ENCODE assay signal across 8 mouse cellular contexts in genomic region chr11:121259160-121260100, GRCm38 (mm10). TPM values are rescaled to one million over a fixed set of nuclear protein-coding genes. Genes with fewer than 3 reads are reported as not detected.
DNase-seq lines count a peak whose midpoint lies in the region; ATAC-seq and TF ChIP-seq lines count a peak whose summit lies in the region.

Foxk2 (plus strand) TSS chr11:121259990.

- H3K4me2 ChIP-seq in forebrain, embryonic 15.5 days (replicated peaks) = peak within 1 kb of the TSS; percentile 94
- H3K4me2 ChIP-seq in lung, embryonic 14.5 days = peak within 1 kb of the TSS; percentile 97

- H3K4me1 ChIP-seq in forebrain, embryonic 15.5 days = peaks cover 33% of the 10 kb centered on the region
- H3K4me1 ChIP-seq in lung, embryonic 14.5 days (ENCODE audit: insufficient read depth) = peaks cover 7% of the 10 kb centered on the region; the same call in 1 of the 2 replicates
- peaks cover 9% of the 10 kb centered on the region for H3K4me1 ChIP-seq in olfactory bulb, adult 2 months (ENCODE audit: control insufficient read depth, insufficient read depth, low read length)
- peaks cover 9% of the 10 kb centered on the region for H3K4me1 ChIP-seq in thymus, adult 2 months (replicated peaks; ENCODE audit: control insufficient read depth, insufficient read depth, low read length)

- peak within 1 kb of the TSS; percentile 97 for H3K27ac ChIP-seq in forebrain, embryonic 15.5 days (replicated peaks)
- H3K27ac ChIP-seq in layer of hippocampus, adult 2 months = peak within 1 kb of the TSS; percentile 95
- H3K27ac ChIP-seq in lung, embryonic 14.5 days (ENCODE audit: low read depth) = peak within 1 kb of the TSS; percentile 79
- peak within 1 kb of the TSS; percentile 93 for H3K27ac ChIP-seq in olfactory bulb, adult 2 months (ENCODE audit: insufficient read depth, low read depth, low read length)
- peak within 1 kb of the TSS; percentile 26; the same call in 1 of the 2 replicates for H3K27ac ChIP-seq in thymus, adult 2 months (ENCODE audit: control insufficient read depth, insufficient read depth, low read length)

- H3K9me3 ChIP-seq in forebrain, embryonic 15.5 days = no peaks in the 10 kb centered on the region
- H3K9me3 ChIP-seq in lung, embryonic 14.5 days (ENCODE audit: low read depth, low read length) = no peaks in the 10 kb centered on the region

- WGBS in forebrain, embryonic 15.5 days = under 1% methylated on average over 79 of the region's 91 CpGs
- WGBS in lung, embryonic 14.5 days = under 1% methylated on average over 91 of the region's 91 CpGs
- WGBS in olfactory bulb, adult 2 months = 3% methylated on average over 91 of the region's 91 CpGs
- WGBS in thymus, adult 2 months = 3% methylated on average over 79 of the region's 91 CpGs

- peak within 1 kb of the TSS; percentile 97 for H3K9ac ChIP-seq in forebrain, embryonic 15.5 days (replicated peaks)
- peak within 1 kb of the TSS; percentile 97 for H3K9ac ChIP-seq in lung, embryonic 14.5 days

- H3K36me3 ChIP-seq in forebrain, embryonic 15.5 days = peaks cover 28% of the 10 kb centered on the region
- peaks cover 43% of the 10 kb centered on the region for H3K36me3 ChIP-seq in lung, embryonic 14.5 days (ENCODE audit: insufficient read depth)
- peaks cover 10% of the 10 kb centered on the region; the same call in 1 of the 2 replicates for H3K36me3 ChIP-seq in thymus, adult 2 months (ENCODE audit: control insufficient read depth, insufficient read depth, low read length)

- ATAC-seq in forebrain, embryonic 15.5 days (replicated peaks) = peak; percentile 98
- ATAC-seq in lung, embryonic 14.5 days (ENCODE audit: insufficient read depth) = peak; percentile 99

- TF ChIP-seq CTCF in layer of hippocampus, adult 2 months (conservative IDR thresholded peaks at IDR 0.05) = no peak
- no peak for TF ChIP-seq CTCF in lung, embryonic 14.5 days (IDR thresholded peaks at IDR 0.05; ENCODE audit: low read depth)
- no peak for TF ChIP-seq CTCF in olfactory bulb, adult 2 months (IDR thresholded peaks at IDR 0.05; ENCODE audit: insufficient read depth, low read depth, low read length)
- TF ChIP-seq CTCF in thymus, adult 2 months (IDR thresholded peaks at IDR 0.05; ENCODE audit: borderline replicate concordance, control insufficient read depth, extremely low read depth, insufficient read depth, low read length, poor library complexity) = 0 out of 2 replicates have a peak, but pooled peaks have one; percentile 14

- TF ChIP-seq POLR2A in olfactory bulb, adult 2 months (IDR thresholded peaks at IDR 0.05; ENCODE audit: insufficient read depth, low read depth, low read length) = peak; percentile 75; the same call in 1 of the 2 replicates
- TF ChIP-seq POLR2A in thymus, adult 2 months (IDR thresholded peaks at IDR 0.05; ENCODE audit: control insufficient read depth, extremely low read depth, insufficient read depth, low read length, poor library complexity) = peak; percentile 41; the same call in 1 of the 2 replicates

- H3K27me3 ChIP-seq in forebrain, embryonic 15.5 days = no peaks in the 10 kb centered on the region
- H3K27me3 ChIP-seq in lung, embryonic 14.5 days (ENCODE audit: insufficient read depth, low read length) = no peaks in the 10 kb centered on the region
- no peaks in the 10 kb centered on the region for H3K27me3 ChIP-seq in thymus, adult 2 months (ENCODE audit: control insufficient read depth, insufficient read depth, low read length)

- peak; percentile 83 for DNase-seq in ES-CJ7 (ENCODE audit: low read depth, low spot score)
- DNase-seq in cerebellum, adult 11 months = peak; percentile 92
- DNase-seq in heart, postnatal 25 days (ENCODE audit: low spot score) = peak; percentile 85
- DNase-seq in layer of hippocampus, adult 2 months (ENCODE audit: low spot score in 2 of 2) = peak; percentile 86 to 92
- DNase-seq in lung, embryonic 14.5 days = peak; percentile 97
- DNase-seq in thymus, adult 2 months = peak; percentile 91

- intact Hi-C loops in heart, postnatal 25 days (cut with DNase I) = loop anchor here (2.0 kb wide), 1 partner anchor 19 kb away; no protein-coding TSS in a partner anchor

- peak within 1 kb of the TSS; percentile 100 for H3K4me3 ChIP-seq in forebrain, embryonic 15.5 days
- peak within 1 kb of the TSS; percentile 91 for H3K4me3 ChIP-seq in layer of hippocampus, adult 2 months
- peak within 1 kb of the TSS; percentile 100 for H3K4me3 ChIP-seq in lung, embryonic 14.5 days (ENCODE audit: low read depth, low read length)
- H3K4me3 ChIP-seq in olfactory bulb, adult 2 months (ENCODE audit: insufficient read depth, low read depth, low read length) = peak within 1 kb of the TSS; percentile 87
- peak within 1 kb of the TSS; percentile 80 for H3K4me3 ChIP-seq in thymus, adult 2 months (ENCODE audit: control insufficient read depth, insufficient read depth, low read length)

RNA-seq across cellular contexts. Expression of gene Foxk2, which starts in this region (rescaled TPM):
- polyA plus RNA-seq in forebrain, embryonic 15.5 days (2015; fragmentation: Nextera tagmentation; extraction: Ambion mirVana) = 14.2 and 14.6 TPM in 2 replicates
- total RNA-seq in heart, postnatal 25 days (2021) = 10 to 100 TPM; 19.1 to 20.0 TPM
- total RNA-seq in layer of hippocampus, adult 2 months (2021) = 10 to 100 TPM; 69.1 to 76.5 TPM
- polyA plus RNA-seq in lung, embryonic 14.5 days (2014; fragmentation: Nextera tagmentation; extraction: Ambion mirVana) = 11.3 and 11.6 TPM in 2 replicates
- not detected in 2 replicates for polyA plus RNA-seq in olfactory bulb, adult 2 months (2012; ENCODE audit: insufficient read depth, insufficient read length, low replicate concordance, missing spikeins)
- 57.5 and 60.6 TPM in 2 replicates for polyA plus RNA-seq in thymus, adult 2 months (2012; rRNA removed)

Comparison
In these comparisons a context has a peak if more than half of its experiments do, and no peak if none do; other contexts are left out.
1. Peak in every context shown above with its lines: DNase-seq, ATAC-seq, H3K4me3 ChIP-seq and H3K27ac ChIP-seq.
2. H3K27ac ChIP-seq: peak in every context shown above with its lines; median percentile 97 in forebrain, embryonic 15.5 days; 95 in layer of hippocampus, adult 2 months; 93 in olfactory bulb, adult 2 months; 79 in lung, embryonic 14.5 days; 26 in thymus, adult 2 months.